Mouse (Mus musculus) stomach, postnatal 0 days (tissue): ENCODE data around the gene Tia1. TPM values are rescaled to one million over a fixed set of nuclear protein-coding genes. Genes with fewer than 3 reads are reported as not detected.
A peak's percentile ranks its signal among the peaks of the same experiment; 100 is the strongest.

Experiments
- ATAC-seq: fragments of 200-750 bp; cut with Nextera tagmentation; 2 replicates; pipeline ENCODE4 v1.8.0; 2017; ENCODE audit not compliant: low FRiP score, low TSS enrichment
- DNase-seq: peaks from one replicate; pipeline ENCODE4 v3.0.0-alpha.2; 2016; ENCODE audit warnings: low spot score
- H3K27ac ChIP-seq: fragments of 300-500 bp; sonication (generic); replicated peaks from 2 replicates; pipeline ENCODE4 v1.5.1; 2014; ENCODE audit warnings: mild to moderate bottlenecking, control low read depth
- H3K27me3 ChIP-seq: fragments of 300-500 bp; sonication (generic); 2 replicates; pipeline ENCODE4 v1.6.1; 2014; ENCODE audit warnings: low read length; ENCODE audit not compliant: control insufficient read depth, insufficient read depth
- H3K36me3 ChIP-seq: fragments of 300-500 bp; sonication (generic); 2 replicates; pipeline ENCODE4 v1.6.1; 2014; ENCODE audit warnings: low read length, mixed read lengths; ENCODE audit not compliant: control insufficient read depth, insufficient read depth
- H3K4me1 ChIP-seq: fragments of 300-500 bp; sonication (generic); replicated peaks from 2 replicates; pipeline ENCODE4 v1.6.1; 2014; ENCODE audit warnings: antibody characterized with exemption; ENCODE audit not compliant: control insufficient read depth, insufficient read depth
- H3K4me2 ChIP-seq: fragments of 300-500 bp; sonication (generic); replicated peaks from 2 replicates; pipeline ENCODE4 v1.6.1; 2014; ENCODE audit warnings: low read depth, mild to moderate bottlenecking, control low read depth, moderate library complexity
- H3K4me3 ChIP-seq: fragments of 300-500 bp; sonication (generic); 2 replicates; pipeline ENCODE4 v1.5.1; 2014; ENCODE audit warnings: low read depth, low read length, control low read depth
- H3K9ac ChIP-seq: fragments of 300-500 bp; sonication (generic); 2 replicates; pipeline ENCODE4 v1.6.1; 2014; ENCODE audit warnings: mild to moderate bottlenecking, low read length, control low read depth, mixed read lengths
- H3K9me3 ChIP-seq: fragments of 300-500 bp; sonication (generic); 2 replicates; pipeline ENCODE4 v1.6.1; 2016; ENCODE audit warnings: low read length; ENCODE audit not compliant: control insufficient read depth
- CTCF ChIP-seq: IDR thresholded peaks from 2 replicates; pipeline ENCODE4 v1.5.1; 2016; ENCODE audit warnings: antibody characterized with exemption, low read depth, mild to moderate bottlenecking, moderate library complexity
- EP300 ChIP-seq: optimal IDR thresholded peaks from 2 replicates; pipeline ENCODE3; 2016; ENCODE audit warnings: antibody characterized with exemption
- WGBS: fragments of 180-500 bp; shearing (Covaris S2); extraction: QIAGEN DNeasy Blood & Tissue Kit; methylation state at CpG from one replicate; pipeline ENCODE4 v1.1.7; 2014; 5-methylcytosine and 5-hydroxymethylcytosine counted together
- polyA plus RNA-seq: library from polyadenylated mRNA; unstranded; fragments of >200 nt; fragmentation: Nextera tagmentation; extraction: Ambion mirVana; gene quantifications from 2 replicates; pipeline ENCODE4 v1.2.1, GENCODE M21; 2015

The Tia1 gene
- polyA plus RNA-seq, 1 experiment from 2014 or later: 44.6 TPM

- 76% methylated on average over 1 of the region's 1 CpGs for WGBS
- no peak for DNase-seq
- Histone ChIP-seq H3K4me2 (peak overlapping the region; percentile 85), H3K27ac (no peak overlapping the region), H3K4me1 (no peaks in the 10 kb centered on the region), H3K36me3 (peaks cover 12% of the 10 kb centered on the region), H3K4me3 (peak overlapping the region; percentile 72), H3K9ac (peak overlapping the region; percentile 88), H3K9me3 (no peaks in the 10 kb centered on the region), H3K27me3 (no peaks in the 10 kb centered on the region)
- no peak for ATAC-seq
- TF ChIP-seq CTCF (no peak), EP300 (no peak)
Measured at GRCm38 (mm10) chr6:86439531-86439930, 35.5 kb downstream of the Tia1 start.

GRCm38 (mm10) chr6:86441571-86441970 lies 37.6 kb downstream of the Tia1 start:
- H3K4me2 ChIP-seq: no peak overlapping the region
- H3K4me3 ChIP-seq: no peak overlapping the region
- DNase-seq: no peak
- WGBS: 92% methylated on average over 10 of the region's 10 CpGs
- no peak for ATAC-seq
- no peaks in the 10 kb centered on the region for H3K9me3 ChIP-seq
- TF ChIP-seq CTCF: no peak
- no peak for TF ChIP-seq EP300
- no peaks in the 10 kb centered on the region for H3K4me1 ChIP-seq
- H3K36me3 ChIP-seq: peaks cover 13% of the 10 kb centered on the region
- no peak overlapping the region for H3K27ac ChIP-seq
- H3K27me3 ChIP-seq: no peaks in the 10 kb centered on the region
- no peak overlapping the region for H3K9ac ChIP-seq

- no peak for TF ChIP-seq CTCF
- no peak for TF ChIP-seq EP300
- 93% methylated on average over 18 of the region's 18 CpGs for WGBS
- ATAC-seq: no peak
- no peak for DNase-seq
- no peaks in the 10 kb centered on the region for H3K4me1 ChIP-seq
- H3K4me3 ChIP-seq: no peak overlapping the region
- H3K27me3 ChIP-seq: no peaks in the 10 kb centered on the region
- no peak overlapping the region for H3K9ac ChIP-seq
- H3K36me3 ChIP-seq: peaks cover 22% of the 10 kb centered on the region
- no peak overlapping the region for H3K4me2 ChIP-seq
- H3K9me3 ChIP-seq: no peaks in the 10 kb centered on the region
- no peak overlapping the region for H3K27ac ChIP-seq
Measured at GRCm38 (mm10) chr6:86445551-86445950, 41.5 kb downstream of the Tia1 start.

GRCm38 (mm10) chr6:86446927-86447568 lies 43.0 kb downstream of the Tia1 start:
- Histone ChIP-seq H3K27ac (no peak overlapping the region), H3K4me3 (no peak overlapping the region), H3K36me3 (peaks cover 25% of the 10 kb centered on the region), H3K4me2 (no peak overlapping the region), H3K9ac (no peak overlapping the region), H3K27me3 (no peaks in the 10 kb centered on the region), H3K4me1 (no peaks in the 10 kb centered on the region), H3K9me3 (no peaks in the 10 kb centered on the region)
- TF ChIP-seq EP300: no peak
- no peak for TF ChIP-seq CTCF
- WGBS: 90% methylated on average over 1 of the region's 1 CpGs
- no peak for ATAC-seq
- DNase-seq: no peak

DNA sequence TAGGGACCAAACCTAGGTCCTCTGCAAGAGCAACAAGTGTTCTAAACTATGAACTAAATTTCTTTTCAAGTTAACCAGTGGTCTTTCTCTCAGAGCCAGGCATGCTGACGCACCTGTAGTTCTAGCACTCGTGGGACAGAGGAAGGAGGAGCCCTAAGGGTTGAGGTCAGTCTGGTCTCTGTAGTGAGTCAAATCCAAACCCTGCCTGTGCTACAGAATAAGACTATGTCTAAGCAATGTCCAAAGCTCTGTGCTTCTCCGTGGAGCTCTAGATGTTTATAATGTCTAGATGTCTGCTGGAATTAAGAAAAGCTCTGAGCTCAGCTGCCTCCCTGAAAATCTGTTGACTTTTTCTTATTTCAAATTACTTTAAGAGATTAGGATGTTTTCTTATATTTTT lies 52.7 kb downstream of the Tia1 start:
- TF ChIP-seq CTCF (no peak), EP300 (no peak)
- no peak overlapping the region for H3K27ac ChIP-seq
- 80% methylated on average over 3 of the region's 3 CpGs for WGBS
- DNase-seq: no peak
- H3K36me3 ChIP-seq: peaks cover 12% of the 10 kb centered on the region
- ATAC-seq: no peak
- no peak overlapping the region for H3K9ac ChIP-seq
- H3K27me3 ChIP-seq: no peaks in the 10 kb centered on the region
- H3K4me3 ChIP-seq: no peak overlapping the region
- H3K4me2 ChIP-seq: no peak overlapping the region
- no peaks in the 10 kb centered on the region for H3K9me3 ChIP-seq
- H3K4me1 ChIP-seq: no peaks in the 10 kb centered on the region

DNA sequence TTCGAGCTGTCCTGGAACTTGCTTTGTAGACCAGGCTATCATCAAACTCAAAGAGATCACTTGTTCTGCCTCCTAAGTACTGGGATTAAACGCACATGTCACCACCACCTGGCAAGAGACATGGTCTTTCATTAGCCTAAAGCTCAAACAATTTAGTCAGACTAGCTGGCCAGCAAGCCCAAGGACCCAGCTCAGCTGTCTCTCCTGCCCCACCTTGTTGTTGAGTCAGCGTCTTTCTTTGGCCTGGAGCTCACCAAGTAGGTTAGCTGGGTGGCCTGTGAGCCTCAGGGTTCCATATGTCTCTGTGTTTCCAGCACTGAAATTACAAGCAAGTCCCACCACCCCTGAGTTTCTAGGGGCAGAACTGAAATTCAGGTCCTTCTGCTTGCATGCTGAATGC lies 59.1 kb downstream of the Tia1 start:
- ATAC-seq (no peak), DNase-seq (no peak)
- no peaks in the 10 kb centered on the region for H3K4me1 ChIP-seq
- no peak overlapping the region for H3K9ac ChIP-seq
- no peak overlapping the region for H3K4me3 ChIP-seq
- H3K27me3 ChIP-seq: no peaks in the 10 kb centered on the region
- TF ChIP-seq CTCF: no peak
- no peak for TF ChIP-seq EP300
- H3K27ac ChIP-seq: no peak overlapping the region
- WGBS: 95% methylated on average over 3 of the region's 3 CpGs
- no peaks in the 10 kb centered on the region for H3K9me3 ChIP-seq
- no peak overlapping the region for H3K4me2 ChIP-seq
- peaks cover 15% of the 10 kb centered on the region for H3K36me3 ChIP-seq
